Mouse (Mus musculus) heart, postnatal 0 days (tissue): ENCODE data around the gene Gins3.

ENCODE experiments used
- CTCF ChIP-seq: IDR thresholded peaks from 2 replicates; pipeline ENCODE4 v1.5.1; 2016; ENCODE audit warnings: antibody characterized with exemption, control low read depth, low read depth
- EP300 ChIP-seq: IDR thresholded peaks from 2 replicates; pipeline ENCODE4 v1.6.1; 2016; ENCODE audit warnings: antibody characterized with exemption, low read depth

DNA sequence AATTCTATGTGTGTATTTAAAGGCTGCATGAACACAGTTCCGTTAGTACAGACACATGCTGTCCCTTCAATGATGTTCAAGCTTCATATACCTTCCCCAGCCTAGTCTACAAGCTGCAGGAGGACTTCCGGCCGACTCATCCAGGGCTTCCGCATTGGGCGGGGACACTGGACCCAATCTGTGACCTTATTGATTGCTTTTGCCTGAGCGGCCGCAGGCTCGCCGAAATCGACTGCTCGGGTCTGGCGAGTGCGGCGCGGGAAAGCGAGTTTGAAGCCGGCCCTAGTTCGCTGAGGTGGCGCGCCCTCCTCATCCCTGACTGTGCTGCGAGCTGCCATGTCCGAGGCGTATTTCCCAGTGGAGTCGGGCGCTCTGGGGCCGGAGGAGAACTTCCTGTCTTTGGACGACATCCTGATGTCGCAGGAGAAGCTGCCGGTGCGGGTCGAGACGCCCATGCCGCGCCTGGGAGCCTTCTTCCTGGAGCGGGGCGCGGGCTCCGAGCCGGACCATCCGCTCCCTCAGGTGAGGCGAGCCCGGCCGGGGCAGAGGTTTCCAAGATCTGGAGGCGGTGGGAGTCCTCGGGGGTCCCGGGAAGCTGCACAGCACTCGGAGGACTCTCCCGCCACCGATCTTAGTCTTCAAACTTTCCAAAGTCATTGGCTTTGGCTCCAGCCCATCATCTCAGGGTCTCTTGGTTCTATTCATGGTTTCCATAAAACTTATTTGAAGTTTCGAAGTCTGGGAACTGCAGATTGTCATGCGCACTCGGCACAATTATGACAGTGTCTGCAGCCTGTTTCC, at the start of gene Gins3:
- TF ChIP-seq CTCF: no peak
- TF ChIP-seq EP300: no peak; the same call in 1 of the 2 replicates
